Mouse (Mus musculus) kidney, embryonic 14.5 days (tissue): Measurements from ENCODE around the gene 4933424G06Rik. TPM values are rescaled to one million over a fixed set of nuclear protein-coding genes. Genes with fewer than 3 reads are reported as not detected.
A peak's percentile ranks its signal among the peaks of the same experiment; 100 is the strongest.

Source experiments
- ATAC-seq: fragments of 200-750 bp; cut with Nextera tagmentation; 2 replicates; pipeline ENCODE4 v1.8.0; 2017; ENCODE audit warnings: moderate number of reproducible peaks, mild to moderate bottlenecking, moderate TSS enrichment, moderate library complexity; ENCODE audit not compliant: low FRiP score, low TSS enrichment
- H3K27ac ChIP-seq: fragments of 300-500 bp; sonication (generic); 2 replicates; pipeline ENCODE4 v1.5.1; 2014; ENCODE audit warnings: low read depth, mild to moderate bottlenecking, low read length, moderate library complexity, mixed read lengths
- H3K27me3 ChIP-seq: fragments of 300-500 bp; sonication (generic); 2 replicates; pipeline ENCODE4 v1.6.1; 2014; ENCODE audit warnings: mild to moderate bottlenecking, low read length; ENCODE audit not compliant: control insufficient read depth, insufficient read depth
- H3K36me3 ChIP-seq: fragments of 300-500 bp; sonication (generic); 2 replicates; pipeline ENCODE4 v1.6.1; 2014; ENCODE audit warnings: low read length, mixed read lengths; ENCODE audit not compliant: control insufficient read depth, insufficient read depth
- H3K4me1 ChIP-seq: fragments of 300-500 bp; sonication (generic); 2 replicates; pipeline ENCODE4 v1.6.1; 2014; ENCODE audit warnings: low read length, mixed read lengths; ENCODE audit not compliant: control insufficient read depth, insufficient read depth
- H3K4me2 ChIP-seq: fragments of 300-500 bp; sonication (generic); replicated peaks from 2 replicates; pipeline ENCODE4 v1.6.1; 2014; ENCODE audit warnings: low read depth, mild to moderate bottlenecking, low read length
- H3K4me3 ChIP-seq: fragments of 300-500 bp; sonication (generic); 2 replicates; pipeline ENCODE4 v1.5.1; 2014; ENCODE audit warnings: mild to moderate bottlenecking, low read length
- H3K9ac ChIP-seq: fragments of 300-500 bp; sonication (generic); 2 replicates; pipeline ENCODE4 v1.6.1; 2014; ENCODE audit warnings: low read depth, mild to moderate bottlenecking, low read length, moderate library complexity
- H3K9me3 ChIP-seq: fragments of 300-500 bp; sonication (generic); 2 replicates; pipeline ENCODE4 v1.6.1; 2016; ENCODE audit warnings: low read length; ENCODE audit not compliant: control insufficient read depth
- WGBS: fragments of 180-500 bp; shearing (Covaris S2); extraction: QIAGEN DNeasy Blood & Tissue Kit; methylation state at CpG from one replicate; pipeline ENCODE4 v1.1.7; 2014; 5-methylcytosine and 5-hydroxymethylcytosine counted together
- polyA plus RNA-seq: library from polyadenylated mRNA; unstranded; fragments of >200 nt; fragmentation: Nextera tagmentation; extraction: Ambion mirVana; gene quantifications from 2 replicates; pipeline ENCODE4 v1.2.1, GENCODE M21; 2014

4933424G06Rik gene
- polyA plus RNA-seq, 1 experiment from 2014 or later = not detected

- ATAC-seq = no peak
- Histone ChIP-seq H3K4me1 (peaks cover 13% of the 10 kb centered on the region), H3K27ac (no peak overlapping the region), H3K27me3 (no peaks in the 10 kb centered on the region), H3K9me3 (no peaks in the 10 kb centered on the region), H3K4me2 (no peak overlapping the region), H3K4me3 (no peak overlapping the region), H3K9ac (no peak overlapping the region; the same call in 1 of the 2 replicates), H3K36me3 (peaks cover 51% of the 10 kb centered on the region)
- WGBS = 79% methylated on average over 2 of the region's 2 CpGs
These were observed 2.8 kb upstream of the 4933424G06Rik start for GRCm38 (mm10) chr1:36707166-36707565.

DNA sequence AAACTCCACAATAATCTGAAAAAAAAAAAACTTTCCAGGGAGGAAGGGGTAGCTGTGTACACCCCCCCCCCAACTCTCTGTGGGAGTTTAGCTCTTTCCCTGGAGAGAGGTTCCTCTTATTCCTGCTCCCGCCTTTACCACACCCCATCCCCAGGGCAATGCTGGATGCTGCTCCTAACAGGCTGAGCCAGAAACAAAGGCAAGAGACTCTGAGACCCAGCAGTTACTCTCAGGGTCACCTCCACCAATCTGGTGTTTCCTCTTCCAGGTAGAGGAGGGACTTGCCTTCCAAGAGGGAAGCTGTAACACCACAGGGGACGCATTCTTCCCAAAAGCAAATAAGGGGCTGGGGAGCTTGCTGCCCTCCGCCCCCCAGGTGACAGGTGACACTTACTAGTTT, 2.2 kb upstream of the 4933424G06Rik start:
- peaks cover 45% of the 10 kb centered on the region for H3K36me3 ChIP-seq
- no peaks in the 10 kb centered on the region for H3K9me3 ChIP-seq
- H3K27me3 ChIP-seq = no peaks in the 10 kb centered on the region
- no peak overlapping the region for H3K4me2 ChIP-seq
- no peak overlapping the region for H3K4me3 ChIP-seq
- H3K27ac ChIP-seq = no peak overlapping the region
- ATAC-seq = no peak
- no peak overlapping the region for H3K9ac ChIP-seq
- 77% methylated on average over 3 of the region's 3 CpGs for WGBS
- H3K4me1 ChIP-seq = peaks cover 13% of the 10 kb centered on the region

DNA sequence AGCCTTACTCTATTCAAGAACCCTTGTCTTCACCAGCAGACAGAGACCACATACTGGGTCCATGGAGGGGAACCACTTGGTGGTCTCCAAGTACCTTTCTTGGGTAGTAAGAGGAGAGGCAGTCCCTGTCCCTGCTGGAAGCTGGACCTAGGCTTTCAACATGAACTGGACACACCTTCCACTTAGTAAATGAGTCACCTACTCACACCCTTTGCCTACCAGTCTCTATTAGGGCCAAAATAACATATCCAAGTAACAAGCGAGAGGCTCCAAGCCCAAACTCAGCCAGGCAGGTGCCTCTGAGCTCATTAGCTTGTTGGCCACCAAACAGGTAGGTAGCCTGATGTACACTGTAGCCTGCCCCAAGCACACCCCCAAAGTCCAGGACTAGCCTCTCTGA, 1.3 kb upstream of the 4933424G06Rik start:
- H3K27ac ChIP-seq = no peak overlapping the region
- 86% methylated on average over 1 of the region's 1 CpGs for WGBS

DNA sequence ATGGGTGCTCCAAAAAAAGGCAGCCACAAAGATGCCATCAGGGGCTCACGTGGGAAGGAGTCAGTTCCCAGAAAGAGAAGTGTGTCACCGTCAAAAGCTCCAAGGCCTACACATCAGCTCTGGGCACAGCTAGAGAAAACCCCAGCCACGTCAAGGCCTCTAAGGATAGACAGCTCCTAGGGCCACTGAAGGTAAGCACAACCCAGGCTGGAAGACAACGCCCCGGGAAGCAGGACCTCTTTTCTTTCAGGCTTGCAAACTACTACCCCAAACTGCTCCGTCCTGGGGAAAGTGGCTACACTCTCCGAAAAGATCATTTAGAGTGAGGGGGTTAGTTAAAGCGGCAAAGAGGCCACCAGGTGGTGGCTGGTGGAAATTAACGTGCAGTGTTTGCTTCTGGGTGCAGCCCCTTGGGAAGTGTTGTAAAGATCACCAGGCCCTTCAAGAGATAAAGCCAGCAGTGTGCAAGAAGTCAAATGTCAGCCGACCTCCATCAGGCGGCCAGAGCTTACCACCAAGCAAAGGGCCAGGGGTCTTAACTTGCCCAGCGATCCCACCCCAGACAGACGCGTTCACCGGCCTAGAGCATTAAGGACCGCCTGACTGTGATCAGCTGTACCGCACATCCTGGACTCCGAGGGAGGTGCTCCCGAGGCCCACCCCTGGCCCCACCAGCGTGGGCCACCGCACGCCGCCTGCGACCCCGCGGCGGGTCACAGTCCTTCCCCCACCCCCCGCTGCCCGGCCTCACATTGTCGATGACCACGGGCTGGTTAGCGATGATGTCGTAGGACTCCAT, 695 bp upstream of the 4933424G06Rik start:
- under 1% methylated on average over 33 of the region's 33 CpGs for WGBS
- ATAC-seq = peak; percentile 72

More for the DNA sequence above, 1.3 kb upstream of the 4933424G06Rik start:
- peaks cover 13% of the 10 kb centered on the region for H3K4me1 ChIP-seq
- no peak for ATAC-seq
- peaks cover 36% of the 10 kb centered on the region for H3K36me3 ChIP-seq
- peak overlapping the region; percentile 61 for H3K4me2 ChIP-seq
- no peaks in the 10 kb centered on the region for H3K9me3 ChIP-seq
- H3K27me3 ChIP-seq = no peaks in the 10 kb centered on the region
- H3K4me3 ChIP-seq = peak overlapping the region; percentile 94
- peak overlapping the region; percentile 91; the same call in 1 of the 2 replicates for H3K9ac ChIP-seq

DNA sequence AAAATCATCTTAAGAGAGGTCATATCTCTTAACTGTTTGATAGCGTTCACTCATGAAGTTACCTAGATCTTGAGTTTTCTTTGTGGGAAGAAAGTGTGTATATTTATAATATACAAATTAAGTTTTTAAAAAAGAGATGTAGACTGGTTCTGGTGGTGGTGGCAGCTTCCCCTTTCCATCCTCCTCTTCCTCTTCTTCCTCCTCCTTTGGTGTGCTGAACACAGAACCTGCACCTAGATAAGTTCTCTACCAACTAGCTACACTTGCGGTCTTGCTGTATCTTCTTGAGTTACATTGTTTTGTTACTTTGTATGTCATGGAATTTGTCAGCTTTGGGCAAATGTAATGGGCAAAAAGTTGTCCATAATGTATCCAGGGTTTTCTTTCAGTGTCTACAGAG, 1.2 kb downstream of the 4933424G06Rik start:
- no peak overlapping the region for H3K9ac ChIP-seq
- H3K9me3 ChIP-seq = no peaks in the 10 kb centered on the region
- no peak overlapping the region for H3K4me3 ChIP-seq
- no peak overlapping the region for H3K4me2 ChIP-seq
- H3K36me3 ChIP-seq = peaks cover 12% of the 10 kb centered on the region
- no peak overlapping the region for H3K27ac ChIP-seq
- H3K4me1 ChIP-seq = peaks cover 13% of the 10 kb centered on the region
- ATAC-seq = no peak
- no peaks in the 10 kb centered on the region for H3K27me3 ChIP-seq
- 92% methylated on average over 2 of the region's 2 CpGs for WGBS

More for the DNA sequence above, 695 bp upstream of the 4933424G06Rik start:
- H3K27ac ChIP-seq = peak overlapping the region; percentile 83
- no peaks in the 10 kb centered on the region for H3K9me3 ChIP-seq
- H3K27me3 ChIP-seq = no peaks in the 10 kb centered on the region
- peak overlapping the region; percentile 91 for H3K9ac ChIP-seq
- H3K36me3 ChIP-seq = peaks cover 30% of the 10 kb centered on the region
- H3K4me1 ChIP-seq = peaks cover 13% of the 10 kb centered on the region
- peak overlapping the region; percentile 94 for H3K4me3 ChIP-seq
- H3K4me2 ChIP-seq = peak overlapping the region; percentile 61

DNA sequence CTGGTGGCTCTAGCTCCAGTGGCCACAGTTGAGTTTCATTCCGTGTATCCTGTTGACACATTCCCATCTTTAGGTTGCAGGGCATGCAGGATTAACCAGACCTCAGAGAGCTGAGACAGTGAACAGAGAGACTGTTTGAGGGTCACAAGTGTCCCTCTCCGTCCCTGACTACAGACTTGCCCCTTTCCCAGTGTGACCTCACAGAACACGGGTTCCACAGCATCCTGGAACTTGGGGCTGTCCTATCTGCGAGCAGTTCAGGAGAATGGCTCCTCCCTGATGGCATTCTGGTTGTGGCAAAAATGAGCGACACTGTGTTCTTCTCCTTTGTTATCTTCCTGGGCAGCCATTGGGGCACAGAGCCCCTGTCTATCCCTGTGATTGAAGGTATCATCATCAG, 4.4 kb downstream of the 4933424G06Rik start, which contains the start of gene Actr1b:
Gene Actr1b, minus strand, starts transcription at position 112 of the 400 bp plus-strand sequence.
- Histone ChIP-seq H3K27ac (no peak within 1 kb of the TSS), H3K4me2 (no peak within 1 kb of the TSS), H3K27me3 (no peaks in the 10 kb centered on the region), H3K9me3 (no peaks in the 10 kb centered on the region), H3K9ac (no peak within 1 kb of the TSS), H3K4me1 (no peaks in the 10 kb centered on the region), H3K4me3 (no peak within 1 kb of the TSS), H3K36me3 (no peaks in the 10 kb centered on the region)
- WGBS = 80% methylated on average over 5 of the region's 5 CpGs
- ATAC-seq = no peak

DNA sequence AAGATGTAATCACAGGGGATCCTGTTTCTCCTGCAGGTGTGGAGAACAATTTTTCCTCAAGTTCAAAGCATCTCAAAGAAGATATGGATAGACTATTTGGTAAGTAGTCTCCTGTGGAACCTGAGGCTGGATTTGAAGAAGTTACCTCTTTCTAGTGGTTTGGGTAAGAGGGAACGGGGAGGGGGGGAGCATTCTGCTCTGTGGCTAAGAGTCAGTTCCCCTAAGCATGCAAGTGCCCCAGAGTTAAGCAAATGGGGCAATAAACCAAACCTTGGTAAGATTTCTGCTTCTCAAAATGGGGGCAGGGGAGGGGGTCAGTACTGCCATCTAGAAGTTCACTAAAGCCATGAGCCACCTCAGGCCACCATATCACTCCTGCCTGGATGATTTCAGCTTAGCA, 8.8 kb downstream of the 4933424G06Rik start:
- 56% methylated on average over 1 of the region's 1 CpGs for WGBS
- H3K9me3 ChIP-seq = no peaks in the 10 kb centered on the region
- H3K36me3 ChIP-seq = no peaks in the 10 kb centered on the region
- no peaks in the 10 kb centered on the region for H3K27me3 ChIP-seq
- no peak overlapping the region for H3K9ac ChIP-seq
- H3K4me2 ChIP-seq = no peak overlapping the region
- no peak overlapping the region for H3K27ac ChIP-seq
- H3K4me1 ChIP-seq = peaks cover 6% of the 10 kb centered on the region; the same call in 1 of the 2 replicates
- no peak overlapping the region for H3K4me3 ChIP-seq
- no peak for ATAC-seq

DNA sequence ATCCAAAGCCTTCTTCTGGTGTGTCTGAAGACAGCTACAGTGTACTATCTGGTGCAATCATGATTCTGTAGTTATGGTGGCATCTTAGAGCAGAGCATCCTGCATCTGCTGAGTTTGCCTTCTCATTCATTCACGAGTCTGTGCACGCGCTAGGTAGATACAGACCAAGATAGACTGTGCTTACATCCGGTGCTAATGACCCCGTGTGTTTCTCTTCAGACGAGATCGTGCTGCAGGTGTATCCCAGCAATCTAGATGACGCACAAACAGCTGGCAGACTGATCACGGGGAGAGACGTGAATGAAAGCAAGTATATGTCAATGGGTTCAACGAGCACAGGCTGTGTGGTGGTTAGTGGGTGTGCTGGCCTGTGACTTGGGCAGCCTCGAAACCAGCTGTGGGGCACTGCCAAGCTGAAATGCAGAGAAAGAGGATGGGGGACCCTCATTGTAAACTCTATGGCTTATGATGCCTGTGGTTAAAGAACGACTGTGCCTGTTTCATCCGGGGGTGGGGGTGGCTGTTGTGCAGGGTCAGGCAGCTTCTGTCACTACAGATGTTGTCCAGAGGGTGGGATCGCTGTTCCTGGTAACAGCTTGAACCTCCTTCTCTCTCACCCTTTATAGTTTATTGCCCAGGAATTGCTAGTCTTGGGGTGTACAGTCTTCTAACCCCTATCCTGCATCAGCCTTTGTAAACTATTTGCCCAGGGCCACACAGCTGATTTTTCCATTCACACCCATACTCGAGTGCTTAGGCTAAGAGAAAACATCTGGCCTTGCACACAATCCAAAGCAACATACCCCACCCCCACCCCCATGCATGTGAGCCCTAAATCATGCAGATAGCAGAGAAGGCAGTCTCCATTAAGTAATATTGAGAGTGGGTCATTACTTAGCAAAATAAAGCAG, 13.5 kb downstream of the 4933424G06Rik start:
- H3K27me3 ChIP-seq = no peaks in the 10 kb centered on the region
- H3K4me2 ChIP-seq = no peak overlapping the region
- peaks cover 6% of the 10 kb centered on the region; the same call in 1 of the 2 replicates for H3K4me1 ChIP-seq
- H3K9ac ChIP-seq = no peak overlapping the region
- no peak overlapping the region for H3K4me3 ChIP-seq
- 48% methylated on average over 16 of the region's 16 CpGs for WGBS
- H3K36me3 ChIP-seq = no peaks in the 10 kb centered on the region
- H3K9me3 ChIP-seq = no peaks in the 10 kb centered on the region
- 0 out of 2 replicates have a peak, but pooled peaks have one; percentile 43 for ATAC-seq
- H3K27ac ChIP-seq = no peak overlapping the region
